22 mouse cellular contexts compared by ENCODE assay signal in the genomic region with DNA sequence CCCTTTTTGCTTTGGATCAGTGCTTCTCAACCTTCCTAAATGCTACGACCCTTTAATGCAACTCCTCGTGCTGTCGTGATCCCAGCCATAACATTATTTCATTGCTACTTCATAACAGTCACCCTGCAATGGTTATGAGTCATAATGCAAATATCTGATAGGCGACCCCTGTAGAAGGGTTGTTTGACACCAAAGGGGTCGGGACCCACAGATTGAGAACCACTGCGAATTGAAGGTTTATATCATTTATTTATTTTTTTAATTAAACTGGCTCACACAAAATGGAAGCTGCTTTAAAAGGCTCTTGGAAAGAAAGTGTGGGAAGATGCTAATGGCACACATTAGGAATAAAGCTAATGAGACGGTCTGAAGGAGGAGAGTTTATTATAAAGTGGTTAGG. TPM values are rescaled to one million over a fixed set of nuclear protein-coding genes. Genes with fewer than 3 reads are reported as not detected.
DNase-seq lines count a peak whose midpoint lies in the region; ATAC-seq and TF ChIP-seq lines count a peak whose summit lies in the region.
"Had no signal": no experiment of that assay in that cellular context is flagged by ENCODE, and none has a peak within 500 bp of the region (broad histone marks: within the 10 kb centered on the region; RNA-seq: fewer than 3 reads in every experiment).

No protein-coding gene starts in this region.

- WGBS in forebrain, postnatal 0 days: 82% methylated on average over 7 of the region's 7 CpGs
- 84% methylated on average over 7 of the region's 7 CpGs for WGBS in forebrain, embryonic 16.5 days

- H3K79me2 ChIP-seq in CH12.LX (replicated peaks; ENCODE audit: control insufficient read depth, extremely low read depth, insufficient read depth, poor library complexity, severe bottlenecking): no peaks in the 10 kb centered on the region

- H3K9ac ChIP-seq in CH12.LX (ENCODE audit: insufficient read depth, low read depth) (no peak overlapping the region), ES-E14 (ENCODE audit: insufficient read depth, low read depth, low read length, poor library complexity, severe bottlenecking) (no peak overlapping the region)
- H3K9ac ChIP-seq in forebrain, postnatal 0 days: no peak overlapping the region
- H3K9ac ChIP-seq in forebrain, embryonic 16.5 days (replicated peaks; ENCODE audit: low read depth, low read length): no peak overlapping the region

- no peak for TF ChIP-seq EP300 in CH12.LX (IDR thresholded peaks at IDR 0.05; ENCODE audit: low read length)

- TF ChIP-seq POLR2A in CH12.LX (IDR thresholded peaks at IDR 0.05; ENCODE audit: low read depth, low read length): no peak
- TF ChIP-seq POLR2A in embryonic fibroblast, embryonic 13.5 days (IDR thresholded peaks at IDR 0.05; ENCODE audit: low read depth, low read length): no peak

- TF ChIP-seq RAD21 in CH12.LX (IDR thresholded peaks at IDR 0.05; ENCODE audit: low read depth, low read length): no peak

- H3K9me3 ChIP-seq in CH12.LX (replicated peaks; ENCODE audit: low read length): no peaks in the 10 kb centered on the region
- H3K9me3 ChIP-seq in ES-E14 (ENCODE audit: control insufficient read depth, insufficient read depth, low read depth, low read length): no peaks in the 10 kb centered on the region
- no peaks in the 10 kb centered on the region for H3K9me3 ChIP-seq in forebrain, postnatal 0 days (ENCODE audit: low read length)
- H3K9me3 ChIP-seq in forebrain, embryonic 16.5 days (ENCODE audit: control insufficient read depth, low read length): no peaks in the 10 kb centered on the region
- H3K9me3 ChIP-seq: G1E had no signal

- H3K36me3 ChIP-seq in CH12.LX (replicated peaks in 1 of 2; ENCODE audit: control insufficient read depth in 1 of 2, insufficient read depth in 1 of 2, low read length in 1 of 2): no peaks in the 10 kb centered on the region
- H3K36me3 ChIP-seq in ES-E14 (ENCODE audit: control insufficient read depth, insufficient read depth, low read length, poor library complexity, severe bottlenecking): no peaks in the 10 kb centered on the region
- no peaks in the 10 kb centered on the region for H3K36me3 ChIP-seq in forebrain, postnatal 0 days (ENCODE audit: insufficient read depth)
- no peaks in the 10 kb centered on the region for H3K36me3 ChIP-seq in forebrain, embryonic 16.5 days (ENCODE audit: control insufficient read depth, insufficient read depth)
- H3K36me3 ChIP-seq: G1E had no signal

- H3K27me3 ChIP-seq in CH12.LX (replicated peaks): no peaks in the 10 kb centered on the region
- no peaks in the 10 kb centered on the region for H3K27me3 ChIP-seq in forebrain, postnatal 0 days (ENCODE audit: insufficient read depth, low read length)
- no peaks in the 10 kb centered on the region for H3K27me3 ChIP-seq in forebrain, embryonic 16.5 days (replicated peaks; ENCODE audit: control insufficient read depth, insufficient read depth, low read length)
- H3K27me3 ChIP-seq: Patski had no signal

- no peak overlapping the region for H3K4me2 ChIP-seq in CH12.LX (ENCODE audit: insufficient read depth, low read depth, poor library complexity, severe bottlenecking)
- no peak overlapping the region for H3K4me2 ChIP-seq in forebrain, postnatal 0 days (ENCODE audit: low read depth)
- no peak overlapping the region for H3K4me2 ChIP-seq in forebrain, embryonic 16.5 days (ENCODE audit: low read length)

- no peak for TF ChIP-seq CTCF in CH12.LX (conservative IDR thresholded peaks at IDR 0.05 in 1 of 2, IDR thresholded peaks at IDR 0.05 in 1 of 2; ENCODE audit: low read depth in 2 of 2, low read length in 2 of 2)
- TF ChIP-seq CTCF in embryonic fibroblast, embryonic 13.5 days (IDR thresholded peaks at IDR 0.05; ENCODE audit: borderline replicate concordance, insufficient read depth, low read length): no peak
- TF ChIP-seq CTCF in forebrain, postnatal 0 days (IDR thresholded peaks at IDR 0.05; ENCODE audit: low read depth): no peak

- ATAC-seq in forebrain, postnatal 0 days: no peak
- no peak for ATAC-seq in forebrain, embryonic 16.5 days
- ATAC-seq: activated CD4-positive, CD25-positive, alpha-beta regulatory T cell, adult 4 months; CD4-positive, CD25-positive, alpha-beta regulatory T cell, adult 4 months; Patski had no signal

- peaks cover 3 to 10% of the 10 kb centered on the region in 2 experiments; a peak in 3 of 4 replicates for H3K4me1 ChIP-seq in CH12.LX (ENCODE audit: control insufficient read depth in 1 of 2, insufficient read depth in 2 of 2)
- H3K4me1 ChIP-seq in ES-E14 (ENCODE audit: control insufficient read depth in 2 of 2, insufficient read depth in 2 of 2, low read length in 2 of 2, poor library complexity in 1 of 2): peaks cover 16 to 17% of the 10 kb centered on the region in 2 experiments
- peaks cover 32% of the 10 kb centered on the region for H3K4me1 ChIP-seq in embryonic fibroblast, embryonic 13.5 days (ENCODE audit: control insufficient read depth, insufficient read depth, low read length)
- no peaks in the 10 kb centered on the region for H3K4me1 ChIP-seq in forebrain, postnatal 0 days (ENCODE audit: insufficient read depth)
- peaks cover under 1% of the 10 kb centered on the region for H3K4me1 ChIP-seq in forebrain, embryonic 16.5 days (replicated peaks; ENCODE audit: control insufficient read depth, insufficient read depth, low read length)

- dilution Hi-C loops in CH12.LX (cut with MboI; ENCODE audit: extremely low pct_ligation_motif_present, extremely low pct_unique_long_range_greater_than_20kb, low sequenced_read_pairs): no loop called here

- no peak for DNase-seq in CH12.LX (ENCODE audit: extremely low read depth)
- DNase-seq in ES-E14 (ENCODE audit: low read depth, low spot score): no peak
- DNase-seq in layer of hippocampus, postnatal 14 days (ENCODE audit: low spot score in 2 of 2): no peak
- no peak for DNase-seq in forebrain, postnatal 0 days
- DNase-seq: adrenal gland, adult 2 months; adrenal gland, adult 8-10 months; adrenal gland, postnatal 10 days; adrenal gland, postnatal 14 days; adrenal gland, postnatal 25 days; adrenal gland, postnatal 36 days; B cell, adult 2 months; cerebellum, adult 11 months; cerebellum, adult 11-12 months; cerebellum, adult 18-20 months; cerebellum, adult 2 months; cerebellum, adult 8-10 months had no signal

- H3K27ac ChIP-seq in CH12.LX (ENCODE audit: insufficient read depth, low read depth) (no peak overlapping the region), ES-E14 (ENCODE audit: insufficient read depth, low read depth, low read length, poor library complexity, severe bottlenecking) (no peak overlapping the region)
- 0 out of 2 replicates have a peak overlapping the region, but pooled peaks have one; percentile 12 for H3K27ac ChIP-seq in embryonic fibroblast, embryonic 13.5 days (ENCODE audit: insufficient read depth, low read length)
- no peak overlapping the region for H3K27ac ChIP-seq in forebrain, postnatal 0 days (ENCODE audit: low read depth, low read length)
- H3K27ac ChIP-seq in forebrain, embryonic 16.5 days (ENCODE audit: low read length): no peak overlapping the region

- in situ Hi-C loops in CH12.LX (cut with MboI; ENCODE audit: low pct_ligation_motif_present, low pct_unique_long_range_greater_than_20kb, low sequenced_read_pairs) (no loop called here), ES-E14 (cut with MboI; ENCODE audit: low sequenced_read_pairs in 2 of 2, unreplicated experiment in 2 of 2) (no loop called here)

- H3K4me3 ChIP-seq in CH12.LX (replicated peaks in 1 of 3; ENCODE audit: low read depth in 2 of 3, low read length in 2 of 3, poor library complexity in 1 of 3) (no peak overlapping the region), ES-E14 (ENCODE audit: insufficient read depth in 1 of 2, low read depth in 1 of 2, low read length in 2 of 2, poor library complexity in 1 of 2, severe bottlenecking in 1 of 2) (no peak overlapping the region)
- no peak overlapping the region for H3K4me3 ChIP-seq in embryonic fibroblast, embryonic 13.5 days (ENCODE audit: insufficient read depth, low read length)
- H3K4me3 ChIP-seq in forebrain, postnatal 0 days (ENCODE audit: low read depth, low read length): no peak overlapping the region
- H3K4me3 ChIP-seq in forebrain, embryonic 16.5 days (replicated peaks; ENCODE audit: low read length): no peak overlapping the region

TF ChIP-seq in CH12.LX, 34 proteins besides CTCF, POLR2A, EP300 and RAD21:
- TF ChIP-seq MAZ (IDR thresholded peaks at IDR 0.05; ENCODE audit: low read depth, low read length) (no peak), CHD2 (IDR thresholded peaks at IDR 0.05; ENCODE audit: low read length) (peak; percentile 54; the same call in 1 of the 2 replicates)
TF ChIP-seq in CH12.LX: peak in this region for 1.

TF ChIP-seq in ES-E14, 5 proteins besides CTCF, POLR2A, EP300 and RAD21:
- TF ChIP-seq ZNF384 (IDR thresholded peaks at IDR 0.05; ENCODE audit: low read depth, low read length) (no peak), ZC3H11A (IDR thresholded peaks at IDR 0.05; ENCODE audit: borderline replicate concordance, low read depth, low read length) (no peak), HCFC1 (IDR thresholded peaks at IDR 0.05; ENCODE audit: borderline replicate concordance, insufficient read depth, low read length) (no peak), MAFK (IDR thresholded peaks at IDR 0.05; ENCODE audit: insufficient read depth, low read depth, low read length) (no peak), CHD2 (IDR thresholded peaks at IDR 0.05; ENCODE audit: low read depth, low read length) (peak; percentile 85)

RNA-seq across cellular contexts. Expression of a gene that starts 7.2 kb away (rescaled TPM):
- 0.08 TPM in 1 of 2 replicates, not detected in the other for total RNA-seq in CH12.LX (2012; rRNA removed)
- total RNA-seq in CH12.LX (2014; rRNA removed): 0.08 TPM in 1 of 2 replicates, not detected in the other
- 0.21 and 0.26 TPM in 2 replicates for polyA plus RNA-seq in CH12.LX (2012; ENCODE audit: insufficient read length, low read depth)
- total RNA-seq in ES-E14 (2012; rRNA removed): 28.2 and 39.5 TPM in 2 replicates
- polyA plus RNA-seq in embryonic fibroblast, embryonic 13.5 days (2011; ENCODE audit: insufficient read length, low read depth, missing spikeins): 61.8 and 66.1 TPM in 2 replicates
- total RNA-seq in layer of hippocampus, postnatal 14 days (2021): 10 to 100 TPM; 51.9 to 69.5 TPM
- total RNA-seq in forebrain, postnatal 0 days (2014; rRNA removed): 4.3 and 5.0 TPM in 2 replicates
- polyA plus RNA-seq in forebrain, postnatal 0 days (2015; fragmentation: Nextera tagmentation; extraction: Ambion mirVana): 1.3 and 2.9 TPM in 2 replicates
- polyA plus RNA-seq in forebrain, embryonic 16.5 days (2015; fragmentation: Nextera tagmentation; extraction: Ambion mirVana): 8.7 and 10.7 TPM in 2 replicates
